Mouse (Mus musculus) lung, embryonic 14.5 days (tissue): ENCODE measurements around the gene Ranbp2. TPM values are rescaled to one million over a fixed set of nuclear protein-coding genes. Genes with fewer than 3 reads are reported as not detected.

Experiments used
- ATAC-seq: fragments of 200-750 bp; cut with Nextera tagmentation; 2 replicates; pipeline ENCODE4 v1.8.0; 2017; ENCODE audit warnings: mild to moderate bottlenecking, moderate TSS enrichment, moderate library complexity; ENCODE audit not compliant: insufficient read depth
- DNase-seq: peaks from one replicate; pipeline ENCODE4 v3.0.0-alpha.2; 2015
- H3K27ac ChIP-seq: fragments of 300-500 bp; sonication (generic); 2 replicates; pipeline ENCODE4 v1.5.1; 2014; ENCODE audit warnings: low read depth, mild to moderate bottlenecking, moderate library complexity
- H3K27me3 ChIP-seq: fragments of 300-500 bp; sonication (generic); 2 replicates; pipeline ENCODE4 v1.6.1; 2014; ENCODE audit warnings: low read length, control low read depth; ENCODE audit not compliant: insufficient read depth
- H3K36me3 ChIP-seq: fragments of 300-500 bp; sonication (generic); 2 replicates; pipeline ENCODE4 v1.6.1; 2014; ENCODE audit warnings: control low read depth; ENCODE audit not compliant: insufficient read depth
- H3K4me1 ChIP-seq: fragments of 300-500 bp; sonication (generic); 2 replicates; pipeline ENCODE4 v1.6.1; 2014; ENCODE audit warnings: antibody characterized with exemption, control low read depth; ENCODE audit not compliant: insufficient read depth
- H3K4me2 ChIP-seq: fragments of 300-500 bp; sonication (generic); 2 replicates; pipeline ENCODE4 v1.6.1; 2014; ENCODE audit warnings: mild to moderate bottlenecking
- H3K4me3 ChIP-seq: fragments of 300-500 bp; sonication (generic); 2 replicates; pipeline ENCODE4 v1.5.1; 2014; ENCODE audit warnings: low read depth, low read length
- H3K9ac ChIP-seq: fragments of 300-500 bp; sonication (generic); 2 replicates; pipeline ENCODE4 v1.6.1; 2014
- H3K9me3 ChIP-seq: fragments of 300-500 bp; sonication (generic); 2 replicates; pipeline ENCODE4 v1.6.1; 2016; ENCODE audit warnings: low read depth, low read length, control low read depth
- CTCF ChIP-seq: IDR thresholded peaks from 2 replicates; pipeline ENCODE4 v1.5.1; 2016; ENCODE audit warnings: antibody characterized with exemption, low read depth
- WGBS: fragments of 180-500 bp; shearing (Covaris S2); extraction: QIAGEN DNeasy Blood & Tissue Kit; methylation state at CpG from one replicate; pipeline ENCODE4 v1.1.7; 2014; 5-methylcytosine and 5-hydroxymethylcytosine counted together
- polyA plus RNA-seq: library from polyadenylated mRNA; unstranded; fragments of >200 nt; fragmentation: Nextera tagmentation; extraction: Ambion mirVana; gene quantifications from 2 replicates; pipeline ENCODE4 v1.2.1, GENCODE M21; 2014

Ranbp2 gene
- polyA plus RNA-seq, 1 experiment from 2014 or later = 40.8 TPM

- DNase-seq (no peak), ATAC-seq (no peak)
- H3K9me3 ChIP-seq = no peaks in the 10 kb centered on the region
- H3K27me3 ChIP-seq = no peaks in the 10 kb centered on the region
- no peak overlapping the region for H3K9ac ChIP-seq
- H3K27ac ChIP-seq = no peak overlapping the region
- 68% methylated on average over 13 of the region's 13 CpGs for WGBS
- H3K36me3 ChIP-seq = peaks cover 7% of the 10 kb centered on the region; the same call in 1 of the 2 replicates
- H3K4me1 ChIP-seq = no peaks in the 10 kb centered on the region
- no peak overlapping the region for H3K4me2 ChIP-seq
- no peak overlapping the region for H3K4me3 ChIP-seq
- TF ChIP-seq CTCF = no peak
These were observed 93.9 kb downstream of the Ranbp2 start for GRCm38 (mm10) chr10:58540613-58541012.

Other genes starting within 250 kb of the Ranbp2 start
- not detected in 2 replicates for gene AW822073, start 222.0 kb upstream of the Ranbp2 start, polyA plus RNA-seq
- not detected in 2 replicates for gene Duxf3, start 214.2 kb upstream of the Ranbp2 start, polyA plus RNA-seq
- not detected in 2 replicates for gene Gm4981, start 210.2 kb upstream of the Ranbp2 start, polyA plus RNA-seq
- 69.1 and 89.9 TPM in 2 replicates for gene Gcc2, start 191.4 kb upstream of the Ranbp2 start, polyA plus RNA-seq
- gene Lims1, start 123.5 kb upstream of the Ranbp2 start, polyA plus RNA-seq = 200 and 208 TPM in 2 replicates
- 10.0 and 11.4 TPM in 2 replicates for gene Ccdc138, start 51.0 kb downstream of the Ranbp2 start, polyA plus RNA-seq
- gene Edar, start 228.7 kb downstream of the Ranbp2 start, polyA plus RNA-seq = 0.36 and 0.51 TPM in 2 replicates